ENCODE assay signal across 8 mouse cellular contexts in genomic region chr12:83112901-83113628, GRCm38 (mm10).
DNase-seq lines count a peak whose midpoint lies in the region; ATAC-seq lines count a peak whose summit lies in the region.
"Had no signal": no experiment of that assay in that cellular context is flagged by ENCODE, and none has a peak within 500 bp of the region (broad histone marks: within the 10 kb centered on the region; RNA-seq: fewer than 3 reads in every experiment).

No protein-coding gene starts in this region.

- no peak for DNase-seq in hindbrain, embryonic 10.5 days (ENCODE audit: low spot score)
- DNase-seq in c-Kit-negative CD71-positive TER-119-positive erythroid progenitor cells, embryonic 14.5 days (ENCODE audit: low read depth, low spot score): peak; percentile 42
- peak; percentile 48 for DNase-seq in liver, embryonic 11.5 days (ENCODE audit: low spot score)
- no peak for DNase-seq in embryonic facial prominence, embryonic 10.5 days (ENCODE audit: low spot score)
- DNase-seq in kidney, postnatal 14 days: no peak
- DNase-seq: layer of hippocampus, postnatal 36 days had no signal

- 55% methylated on average over 6 of the region's 6 CpGs for WGBS in hindbrain, embryonic 15.5 days
- WGBS in hindbrain, embryonic 10.5 days: 68% methylated on average over 6 of the region's 6 CpGs
- WGBS in liver, embryonic 11.5 days: 53% methylated on average over 6 of the region's 6 CpGs
- WGBS in midbrain, embryonic 15.5 days: 34% methylated on average over 6 of the region's 6 CpGs
- WGBS in embryonic facial prominence, embryonic 10.5 days: 73% methylated on average over 6 of the region's 6 CpGs

- H3K4me2 ChIP-seq in hindbrain, embryonic 15.5 days: no peak overlapping the region
- H3K4me2 ChIP-seq in liver, embryonic 11.5 days: peak overlapping the region; percentile 42
- no peak overlapping the region for H3K4me2 ChIP-seq in midbrain, embryonic 15.5 days

- H3K9me3 ChIP-seq in hindbrain, embryonic 15.5 days: no peaks in the 10 kb centered on the region
- no peaks in the 10 kb centered on the region for H3K9me3 ChIP-seq in hindbrain, embryonic 10.5 days
- no peaks in the 10 kb centered on the region for H3K9me3 ChIP-seq in liver, embryonic 11.5 days (ENCODE audit: control insufficient read depth, low read length)
- no peaks in the 10 kb centered on the region for H3K9me3 ChIP-seq in midbrain, embryonic 15.5 days
- H3K9me3 ChIP-seq in embryonic facial prominence, embryonic 10.5 days: no peaks in the 10 kb centered on the region

- ATAC-seq in hindbrain, embryonic 15.5 days (ENCODE audit: low FRiP score, low read depth): peak; percentile 43; the same call in 1 of the 2 replicates
- ATAC-seq in liver, embryonic 11.5 days (replicated peaks; ENCODE audit: low FRiP score): peak; percentile 84
- 0 out of 2 replicates have a peak, but pooled peaks have one; percentile 38 for ATAC-seq in midbrain, embryonic 15.5 days (replicated peaks)

- no peaks in the 10 kb centered on the region for H3K27me3 ChIP-seq in hindbrain, embryonic 15.5 days
- H3K27me3 ChIP-seq in hindbrain, embryonic 10.5 days (ENCODE audit: insufficient read depth, poor library complexity, severe bottlenecking): no peaks in the 10 kb centered on the region
- no peaks in the 10 kb centered on the region for H3K27me3 ChIP-seq in liver, embryonic 11.5 days (replicated peaks; ENCODE audit: control insufficient read depth, insufficient read depth, low read length)
- H3K27me3 ChIP-seq in midbrain, embryonic 15.5 days (replicated peaks): no peaks in the 10 kb centered on the region
- no peaks in the 10 kb centered on the region for H3K27me3 ChIP-seq in embryonic facial prominence, embryonic 10.5 days (replicated peaks; ENCODE audit: low read depth, poor library complexity, severe bottlenecking)

- no peaks in the 10 kb centered on the region for H3K36me3 ChIP-seq in hindbrain, embryonic 15.5 days
- H3K36me3 ChIP-seq in hindbrain, embryonic 10.5 days: no peaks in the 10 kb centered on the region
- H3K36me3 ChIP-seq in liver, embryonic 11.5 days (ENCODE audit: control insufficient read depth, insufficient read depth, low read length): no peaks in the 10 kb centered on the region
- no peaks in the 10 kb centered on the region for H3K36me3 ChIP-seq in midbrain, embryonic 15.5 days (replicated peaks)
- H3K36me3 ChIP-seq in embryonic facial prominence, embryonic 10.5 days (replicated peaks): no peaks in the 10 kb centered on the region

- H3K4me3 ChIP-seq in hindbrain, embryonic 15.5 days: no peak overlapping the region
- no peak overlapping the region for H3K4me3 ChIP-seq in hindbrain, embryonic 10.5 days
- H3K4me3 ChIP-seq in liver, embryonic 11.5 days (ENCODE audit: low read depth, low read length): no peak overlapping the region
- H3K4me3 ChIP-seq in midbrain, embryonic 15.5 days: no peak overlapping the region
- H3K4me3 ChIP-seq in embryonic facial prominence, embryonic 10.5 days: no peak overlapping the region

- H3K9ac ChIP-seq in hindbrain, embryonic 15.5 days: no peak overlapping the region
- H3K9ac ChIP-seq in liver, embryonic 11.5 days (ENCODE audit: low read depth, low read length): peak overlapping the region; percentile 17
- H3K9ac ChIP-seq in midbrain, embryonic 15.5 days: no peak overlapping the region

- H3K4me1 ChIP-seq in hindbrain, embryonic 15.5 days (replicated peaks): peaks cover 25% of the 10 kb centered on the region
- peaks cover 21% of the 10 kb centered on the region for H3K4me1 ChIP-seq in hindbrain, embryonic 10.5 days (replicated peaks)
- peaks cover 26% of the 10 kb centered on the region for H3K4me1 ChIP-seq in liver, embryonic 11.5 days (replicated peaks; ENCODE audit: control insufficient read depth, insufficient read depth, low read length)
- H3K4me1 ChIP-seq in midbrain, embryonic 15.5 days: peaks cover 27% of the 10 kb centered on the region
- no peaks in the 10 kb centered on the region for H3K4me1 ChIP-seq in embryonic facial prominence, embryonic 10.5 days

- 0 out of 2 replicates have a peak overlapping the region, but pooled peaks have one; percentile 34 for H3K27ac ChIP-seq in hindbrain, embryonic 15.5 days (replicated peaks)
- no peak overlapping the region for H3K27ac ChIP-seq in hindbrain, embryonic 10.5 days
- peak overlapping the region; percentile 28; the same call in 1 of the 2 replicates for H3K27ac ChIP-seq in liver, embryonic 11.5 days (ENCODE audit: low read depth, low read length)
- 0 out of 2 replicates have a peak overlapping the region, but pooled peaks have one; percentile 25 for H3K27ac ChIP-seq in midbrain, embryonic 15.5 days
- H3K27ac ChIP-seq in embryonic facial prominence, embryonic 10.5 days (replicated peaks): no peak overlapping the region

Comparison
In these comparisons a context has a peak if more than half of its experiments do, and no peak if none do; other contexts are left out.
1. H3K27ac ChIP-seq: peak in hindbrain, embryonic 15.5 days (single experiment), liver, embryonic 11.5 days (single experiment) and midbrain, embryonic 15.5 days (single experiment); none in hindbrain, embryonic 10.5 days (single experiment) and embryonic facial prominence, embryonic 10.5 days (single experiment).
2. DNase-seq: peak in c-Kit-negative CD71-positive TER-119-positive erythroid progenitor cells, embryonic 14.5 days (single experiment) and liver, embryonic 11.5 days (single experiment); none in hindbrain, embryonic 10.5 days (single experiment), embryonic facial prominence, embryonic 10.5 days (single experiment) and kidney, postnatal 14 days (single experiment).
3. Peak in every context shown above with its lines, with median percentiles within 50 percentile points of each other: ATAC-seq.